Mouse (Mus musculus) E14TG2a.4 (cell line): Measurements from ENCODE around the gene Akt1.

Source experiments
- CTCF ChIP-seq: conservative IDR thresholded peaks from 2 replicates; pipeline ENCODE4 v1.5.1; 2014; ENCODE audit warnings: low read length
- POU5F1 ChIP-seq: IDR thresholded peaks from 2 replicates; pipeline ENCODE4 v1.6.1; 2014; ENCODE audit warnings: low read length, borderline replicate concordance

GRCm38 (mm10) chr12:112620354-112621061, 54.2 kb downstream of the Akt1 start:
- TF ChIP-seq CTCF, result no peak
- TF ChIP-seq POU5F1, result no peak
